22 mouse cellular contexts compared by ENCODE assay signal in the genomic region with DNA sequence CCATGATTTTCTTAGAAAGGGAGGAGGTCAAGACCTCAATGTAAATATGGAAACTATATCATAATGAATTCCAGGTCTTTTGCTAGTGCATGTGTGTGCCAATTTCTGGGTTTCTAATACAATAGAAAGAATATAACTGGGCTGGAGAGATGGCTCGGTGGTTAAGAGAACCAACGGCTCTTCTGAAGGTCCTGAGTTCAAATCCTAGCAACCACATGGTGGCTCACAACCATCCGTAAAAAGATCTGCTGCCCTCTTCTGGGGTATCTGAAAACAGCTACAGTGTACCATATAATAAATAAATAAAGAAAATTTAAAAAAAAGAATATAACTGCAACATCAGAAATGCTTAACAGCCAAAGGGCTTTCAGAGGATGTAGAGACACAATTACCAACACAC. TPM values are rescaled to one million over a fixed set of nuclear protein-coding genes. Genes with fewer than 3 reads are reported as not detected.
DNase-seq lines count a peak whose midpoint lies in the region; ATAC-seq and TF ChIP-seq lines count a peak whose summit lies in the region.
"Had no signal": no experiment of that assay in that cellular context is flagged by ENCODE, and none has a peak within 500 bp of the region (broad histone marks: within the 10 kb centered on the region; RNA-seq: fewer than 3 reads in every experiment).

No protein-coding gene starts in this region.

- WGBS in heart, embryonic 15.5 days, result 92% methylated on average over 3 of the region's 3 CpGs

- no peak for TF ChIP-seq EP300 in MEL (IDR thresholded peaks at IDR 0.05; ENCODE audit: low read depth in 1 of 2, low read length in 2 of 2)

- H3K36me3 ChIP-seq in heart, embryonic 15.5 days, result no peaks in the 10 kb centered on the region
- H3K36me3 ChIP-seq in MEL (ENCODE audit: control insufficient read depth in 1 of 2, insufficient read depth in 2 of 2, low read length in 2 of 2), result peaks cover 0 to 12% of the 10 kb centered on the region in 2 experiments; a peak in 2 of 4 replicates
- H3K36me3 ChIP-seq: forebrain, embryonic 10.5 days; hindbrain, embryonic 12.5 days; limb, embryonic 13.5 days; liver, embryonic 15.5 days; midbrain, embryonic 12.5 days; neural tube, embryonic 15.5 days had no signal

- no peaks in the 10 kb centered on the region for H3K9me3 ChIP-seq in heart, embryonic 15.5 days (replicated peaks)
- H3K9me3 ChIP-seq in MEL (replicated peaks; ENCODE audit: insufficient read depth, low read length), result no peaks in the 10 kb centered on the region
- H3K9me3 ChIP-seq: liver, embryonic 15.5 days had no signal

- TF ChIP-seq CTCF in left cerebral cortex, adult 2 months (IDR thresholded peaks at IDR 0.05), result peak; percentile 35
- peak in 2 of 3 experiments; percentile 4 to 14; a peak in 1 of 6 replicates for TF ChIP-seq CTCF in MEL (IDR thresholded peaks at IDR 0.05 in 2 of 3, conservative IDR thresholded peaks at IDR 0.05 in 1 of 3; ENCODE audit: control insufficient read depth in 1 of 3, insufficient read depth in 1 of 3, low read depth in 2 of 3, low read length in 3 of 3, poor library complexity in 1 of 3, severe bottlenecking in 1 of 3)

- no peak overlapping the region for H3K9ac ChIP-seq in heart, embryonic 15.5 days
- H3K9ac ChIP-seq in MEL (ENCODE audit: control insufficient read depth, low read depth, low read length, poor library complexity, severe bottlenecking), result no peak overlapping the region
- H3K9ac ChIP-seq: hindbrain, embryonic 12.5 days; limb, embryonic 13.5 days; liver, embryonic 15.5 days; midbrain, embryonic 12.5 days; neural tube, embryonic 15.5 days had no signal

- intact Hi-C loops in heart, postnatal 36 days (cut with DNase I), result loop anchor here (5.0 kb wide), 1 partner anchor 202 kb away; no protein-coding TSS in a partner anchor
- intact Hi-C loops in left cerebral cortex, adult 2 months (cut with DNase I), result no loop called here

- peak; percentile 22 for TF ChIP-seq RAD21 in MEL (IDR thresholded peaks at IDR 0.05; ENCODE audit: low read depth, low read length)

- DNase-seq in adrenal gland, adult (ENCODE audit: inconsistent age in 2 of 2, low spot score in 1 of 2), result peak; percentile 1 to 57
- DNase-seq in adrenal gland, postnatal 36 days, result no peak
- DNase-seq in heart, postnatal 36 days, result no peak
- no peak for DNase-seq in left cerebral cortex, adult 2 months (ENCODE audit: extremely low spot score in 1 of 2, low spot score in 2 of 2)
- DNase-seq in left cerebral cortex, adult 11 months (ENCODE audit: low spot score), result no peak
- peak; percentile 40 for DNase-seq in MEL (ENCODE audit: low read depth, low spot score)
- DNase-seq: cerebellum, adult 11 months; cerebellum, postnatal 10 days; gastrocnemius, postnatal 25 days; kidney, adult 18-20 months; right cerebral cortex, adult 18-20 months; right cerebral cortex, postnatal 4 days; thymus, postnatal 25 days had no signal

- H3K79me2 ChIP-seq in MEL (ENCODE audit: control insufficient read depth, insufficient read depth, low read length, poor library complexity), result peaks cover 1% of the 10 kb centered on the region; the same call in 1 of the 2 replicates

- no peak overlapping the region for H3K4me2 ChIP-seq in heart, embryonic 15.5 days
- H3K4me2 ChIP-seq: heart, embryonic 11.5 days; hindbrain, embryonic 12.5 days; limb, embryonic 13.5 days; liver, embryonic 15.5 days; midbrain, embryonic 12.5 days; neural tube, embryonic 15.5 days had no signal

- ATAC-seq in heart, embryonic 15.5 days (replicated peaks; ENCODE audit: insufficient number of reproducible peaks, insufficient read depth, low FRiP score, low read depth), result no peak
- ATAC-seq: forebrain, embryonic 16.5 days had no signal

- H3K27me3 ChIP-seq in heart, embryonic 15.5 days, result no peaks in the 10 kb centered on the region
- H3K27me3 ChIP-seq in MEL (ENCODE audit: control insufficient read depth in 1 of 2, insufficient read depth in 2 of 2, low read length in 2 of 2), result no peaks in the 10 kb centered on the region
- H3K27me3 ChIP-seq: hindbrain, embryonic 12.5 days; limb, embryonic 13.5 days; midbrain, embryonic 12.5 days; neural tube, embryonic 15.5 days had no signal

- H3K27ac ChIP-seq in heart, embryonic 15.5 days, result peak overlapping the region; percentile 85
- H3K27ac ChIP-seq in left cerebral cortex, adult 2 months, result no peak overlapping the region
- H3K27ac ChIP-seq in MEL (ENCODE audit: control insufficient read depth, low read depth, low read length), result no peak overlapping the region
- H3K27ac ChIP-seq: forebrain, embryonic 10.5 days; hindbrain, embryonic 12.5 days; limb, embryonic 13.5 days; liver, embryonic 15.5 days; midbrain, embryonic 12.5 days; neural tube, embryonic 15.5 days had no signal

- H3K4me3 ChIP-seq in heart, embryonic 15.5 days, result no peak overlapping the region
- no peak overlapping the region for H3K4me3 ChIP-seq in left cerebral cortex, adult 2 months
- H3K4me3 ChIP-seq in MEL (ENCODE audit: control insufficient read depth in 1 of 2, insufficient read depth in 1 of 2, low read depth in 2 of 2, low read length in 2 of 2), result no peak overlapping the region
- H3K4me3 ChIP-seq: forebrain, embryonic 10.5 days; hindbrain, embryonic 12.5 days; limb, embryonic 13.5 days; liver, embryonic 15.5 days; midbrain, embryonic 12.5 days; neural tube, embryonic 15.5 days had no signal

- peaks cover 19% of the 10 kb centered on the region for H3K4me1 ChIP-seq in heart, embryonic 15.5 days (replicated peaks)
- H3K4me1 ChIP-seq in MEL (ENCODE audit: control insufficient read depth in 1 of 2, insufficient read depth in 2 of 2, low read length in 2 of 2), result peaks cover 4 to 6% of the 10 kb centered on the region in 2 experiments; a peak in 3 of 4 replicates
- H3K4me1 ChIP-seq: forebrain, embryonic 10.5 days; limb, embryonic 13.5 days; liver, embryonic 15.5 days; neural tube, embryonic 15.5 days had no signal

- no peak for TF ChIP-seq POLR2A in MEL (IDR thresholded peaks at IDR 0.05; ENCODE audit: control insufficient read depth in 1 of 2, insufficient read depth in 1 of 2, low read depth in 1 of 2, low read length in 2 of 2, poor library complexity in 1 of 2)

TF ChIP-seq in MEL, 35 proteins besides CTCF, POLR2A, EP300 and RAD21:
- TF ChIP-seq TAL1 (IDR thresholded peaks at IDR 0.05; ENCODE audit: low read length) (no peak), HCFC1 (IDR thresholded peaks at IDR 0.05; ENCODE audit: low read depth, low read length) (no peak), ZC3H11A (IDR thresholded peaks at IDR 0.05; ENCODE audit: low read depth, low read length) (0 out of 2 replicates have a peak, but pooled peaks have one; percentile 30), SMC3 (IDR thresholded peaks at IDR 0.05; ENCODE audit: low read depth, low read length) (peak; percentile 8; the same call in 1 of the 2 replicates), NRF1 (IDR thresholded peaks at IDR 0.05; ENCODE audit: insufficient read depth, low read depth, low read length, poor library complexity, severe bottlenecking) (no peak), MEF2A (IDR thresholded peaks at IDR 0.05; ENCODE audit: extremely low read depth, insufficient replicate concordance, low read depth, low read length, poor library complexity, severe bottlenecking) (no peak), MXI1 (IDR thresholded peaks at IDR 0.05; ENCODE audit: low read depth, low read length) (no peak), TCF12 (IDR thresholded peaks at IDR 0.05; ENCODE audit: low read depth, low read length) (no peak), MAZ (IDR thresholded peaks at IDR 0.05; ENCODE audit: low read depth, low read length) (no peak), ZNF384 (IDR thresholded peaks at IDR 0.05; ENCODE audit: low read depth, low read length) (peak; percentile 14; the same call in 1 of the 2 replicates), USF1 (IDR thresholded peaks at IDR 0.05; ENCODE audit: low read depth, low read length) (no peak), GABPA (IDR thresholded peaks at IDR 0.05; ENCODE audit: low read depth, low read length) (no peak), POLR2AphosphoS5 (IDR thresholded peaks at IDR 0.05; ENCODE audit: borderline replicate concordance, low read depth, low read length) (no peak), CHD1 (IDR thresholded peaks at IDR 0.05; ENCODE audit: low read depth, low read length) (no peak), UBTF (IDR thresholded peaks at IDR 0.05; ENCODE audit: borderline replicate concordance, insufficient read depth, low read depth, low read length) (no peak), TBP (IDR thresholded peaks at IDR 0.05; ENCODE audit: low read depth, low read length) (no peak), SIN3A (IDR thresholded peaks at IDR 0.05; ENCODE audit: low read length) (no peak), POLR2AphosphoS2 (IDR thresholded peaks at IDR 0.05; ENCODE audit: low read length) (no peak), NELFE (IDR thresholded peaks at IDR 0.05; ENCODE audit: low read depth, low read length) (no peak), ZKSCAN1 (IDR thresholded peaks at IDR 0.05; ENCODE audit: low read depth, low read length) (no peak), BHLHE40 (IDR thresholded peaks at IDR 0.05; ENCODE audit: borderline replicate concordance, low read depth, low read length) (no peak), ZMIZ1 (IDR thresholded peaks at IDR 0.05; ENCODE audit: low read depth, low read length) (no peak), ETS1 (IDR thresholded peaks at IDR 0.05; ENCODE audit: low read depth, low read length) (no peak), MYB (IDR thresholded peaks at IDR 0.05; ENCODE audit: low read depth, low read length) (no peak)

RNA-seq across cellular contexts. Expression of a gene that starts 23.9 kb away (rescaled TPM):
- 100 to 1,000 TPM in 1 of 2 experiments, 10 to 100 TPM in 1; 84.2 to 108 TPM for total RNA-seq in adrenal gland, postnatal 36 days (2021)
- polyA plus RNA-seq in heart, embryonic 15.5 days (2015; fragmentation: Nextera tagmentation; extraction: Ambion mirVana), result 33.9 and 34.5 TPM in 2 replicates
- total RNA-seq in heart, postnatal 36 days (2021), result 10 to 100 TPM; 31.7 to 58.7 TPM
- 10 to 100 TPM; 14.9 to 19.6 TPM for total RNA-seq in left cerebral cortex, adult 2 months (2021)
- 30.0 and 30.4 TPM in 2 replicates for total RNA-seq in MEL (2012; rRNA removed)
- polyA plus RNA-seq in MEL (2012; ENCODE audit: insufficient read depth in 1 of 2, insufficient read length in 2 of 2, low read depth in 1 of 2, low replicate concordance in 2 of 2, missing spikeins in 1 of 2), result 10 to 100 TPM; 34.7 to 51.1 TPM

RNA-seq across cellular contexts. Expression of a gene that starts 46.0 kb away (rescaled TPM):
- 10 to 100 TPM; 33.3 to 38.1 TPM for total RNA-seq in adrenal gland, postnatal 36 days (2021)
- 43.3 and 44.8 TPM in 2 replicates for polyA plus RNA-seq in heart, embryonic 15.5 days (2015; fragmentation: Nextera tagmentation; extraction: Ambion mirVana)
- 10 to 100 TPM; 42.1 to 51.2 TPM for total RNA-seq in heart, postnatal 36 days (2021)
- total RNA-seq in left cerebral cortex, adult 2 months (2021), result 10 to 100 TPM; 88.2 TPM
- 19.3 and 19.7 TPM in 2 replicates for total RNA-seq in MEL (2012; rRNA removed)
- 10 to 100 TPM in 1 of 2 experiments, not detected in 1; 13.5 TPM for polyA plus RNA-seq in MEL (2012; ENCODE audit: insufficient read depth in 1 of 2, insufficient read length in 2 of 2, low read depth in 1 of 2, low replicate concordance in 2 of 2, missing spikeins in 1 of 2)

Comparison
In these comparisons a context has a peak if more than half of its experiments do, and no peak if none do; other contexts are left out.
1. DNase-seq: peak in adrenal gland, adult (2 of 2) and MEL (single experiment); none in adrenal gland, postnatal 36 days (0 of 2), heart, postnatal 36 days (0 of 2), left cerebral cortex, adult 2 months (0 of 2) and left cerebral cortex, adult 11 months (single experiment).